Mouse (Mus musculus) layer of hippocampus, adult 18-20 months (tissue): ENCODE results near the gene Olfr414. TPM values are rescaled to one million over a fixed set of nuclear protein-coding genes. Genes with fewer than 3 reads are reported as not detected.

Source experiments
- DNase-seq, 2 experiments: peaks; one replicate each; pipeline ENCODE4 v3.0.0; 2022; ENCODE audit warnings: low spot score in 2 of 2
- long read RNA-seq: library from polyadenylated mRNA; stranded (forward); transcript quantifications from one replicate; pipeline ENCODE4 v2.0.0, GENCODE M21; 2021
- total RNA-seq, 2 experiments: library from RNA; stranded (reverse); gene quantifications; 2 replicates each; pipeline ENCODE4 v1.2.3; 2021

The Olfr414 gene
- not detected for total RNA-seq
- long read RNA-seq = 0 reads

- DNase-seq = no peak
These were observed at the start of gene Olfr414 for GRCm38 (mm10) chr1:174423764-174424163. Olfr414 (plus strand) TSS chr1:174424064.

DNA sequence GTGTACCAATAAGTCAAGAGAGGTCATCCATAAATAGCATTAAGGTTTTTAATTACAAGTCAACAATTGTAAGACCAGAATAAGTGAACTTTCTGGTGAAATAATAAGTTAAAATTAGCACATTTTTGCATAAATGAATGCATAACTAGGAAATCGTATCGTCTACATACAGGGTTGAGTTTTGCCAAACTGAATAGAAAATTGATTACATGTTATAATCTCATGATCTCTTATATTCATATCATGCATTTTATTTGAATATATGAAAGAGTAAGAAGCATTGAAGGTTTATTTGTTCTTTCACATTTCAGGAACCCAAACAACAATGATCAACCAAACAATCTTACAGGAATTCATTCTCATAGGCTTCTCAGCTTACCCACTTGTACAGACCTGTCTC is 33.1 kb upstream of the Olfr414 start, which contains the start of gene Olfr248:
TSS of gene Olfr248 (plus strand) at position 301 of the 400 bp plus-strand sequence.
- DNase-seq = no peak

DNA sequence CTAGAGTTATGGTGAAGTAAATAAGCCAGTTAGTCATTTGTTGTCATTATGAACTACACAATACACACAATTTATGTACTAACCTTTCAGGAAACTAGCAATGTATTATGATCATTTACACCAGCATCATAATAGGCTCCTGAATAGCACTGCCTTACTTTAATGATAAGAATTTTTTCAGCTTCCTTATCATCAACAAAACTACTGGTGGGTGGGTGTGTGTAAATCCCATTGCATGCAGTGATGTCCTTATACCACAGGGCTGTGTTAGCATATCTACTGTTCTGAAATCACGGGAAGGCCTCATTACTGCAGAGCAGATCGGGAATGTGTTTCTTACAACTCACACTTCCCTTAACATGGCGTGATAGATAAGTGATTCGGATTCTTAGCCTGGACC is 905 bp upstream of the Olfr414 start:
- DNase-seq = no peak

- no peak for DNase-seq
These were observed 2.5 kb downstream of the Olfr414 start for GRCm38 (mm10) chr1:174426180-174426986.

DNA sequence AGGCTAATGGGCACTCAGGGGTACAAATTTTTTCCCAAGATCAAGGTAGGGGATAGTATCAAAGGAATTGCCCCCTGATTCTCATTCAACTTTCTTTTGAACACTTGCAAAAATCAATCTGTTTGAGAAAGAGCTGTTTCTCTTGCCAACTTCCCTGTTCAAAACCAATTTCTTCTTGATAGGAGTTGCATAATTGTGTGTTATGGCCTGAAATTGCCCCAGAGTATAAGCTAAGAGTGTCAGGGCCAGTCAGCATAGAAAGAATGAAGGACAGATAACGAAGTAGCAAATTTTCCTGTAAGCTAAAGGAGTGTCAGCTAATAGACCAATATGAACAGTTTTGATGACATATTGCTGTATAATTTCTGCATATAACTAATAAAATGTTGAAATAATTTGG is 3.5 kb downstream of the Olfr414 start:
- no peak for DNase-seq

- DNase-seq = no peak
These were observed 4.5 kb downstream of the Olfr414 start for GRCm38 (mm10) chr1:174428407-174428806.

DNA sequence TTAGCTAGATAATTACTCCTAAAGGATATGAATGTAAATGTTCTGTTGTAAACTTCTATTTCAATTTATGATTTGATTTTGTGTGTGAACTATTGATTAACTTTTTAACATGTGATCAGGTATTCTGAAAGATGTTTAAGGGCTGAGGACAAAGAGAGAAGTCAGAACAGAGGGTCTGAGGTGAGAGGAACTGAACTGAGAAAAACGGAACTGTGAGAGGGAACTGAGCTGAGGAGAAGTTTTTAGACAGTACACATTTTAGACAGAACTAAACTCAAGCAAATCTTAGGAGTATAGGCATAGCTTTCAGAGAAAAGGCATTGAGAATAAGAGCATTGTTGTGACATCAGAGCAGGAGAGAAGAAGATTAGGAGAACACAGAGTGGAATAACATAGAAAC is 10.3 kb downstream of the Olfr414 start:
- DNase-seq = no peak

DNA sequence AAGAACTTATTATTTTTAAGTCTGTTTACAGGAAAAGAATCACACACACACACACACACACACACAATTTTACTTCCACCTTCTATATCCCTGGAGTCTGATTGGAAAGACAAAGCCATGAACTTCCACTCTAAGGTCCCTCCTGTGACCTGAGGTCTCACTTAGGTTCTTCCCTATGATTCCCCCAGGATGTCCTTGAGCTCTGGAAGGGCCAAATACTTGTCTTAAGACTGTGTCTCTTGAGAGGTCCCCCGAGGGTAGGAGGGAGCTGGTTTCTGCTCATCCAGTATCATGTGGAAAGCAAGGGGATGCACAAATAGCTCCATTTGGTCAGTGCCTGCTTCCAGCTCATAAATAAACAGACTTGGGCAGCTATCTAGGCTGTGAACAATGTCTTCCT is 17.9 kb downstream of the Olfr414 start, which contains the start of gene Olfr220:
TSS of gene Olfr220 (plus strand) at position 301 of the 400 bp plus-strand sequence.
- DNase-seq = no peak

DNA sequence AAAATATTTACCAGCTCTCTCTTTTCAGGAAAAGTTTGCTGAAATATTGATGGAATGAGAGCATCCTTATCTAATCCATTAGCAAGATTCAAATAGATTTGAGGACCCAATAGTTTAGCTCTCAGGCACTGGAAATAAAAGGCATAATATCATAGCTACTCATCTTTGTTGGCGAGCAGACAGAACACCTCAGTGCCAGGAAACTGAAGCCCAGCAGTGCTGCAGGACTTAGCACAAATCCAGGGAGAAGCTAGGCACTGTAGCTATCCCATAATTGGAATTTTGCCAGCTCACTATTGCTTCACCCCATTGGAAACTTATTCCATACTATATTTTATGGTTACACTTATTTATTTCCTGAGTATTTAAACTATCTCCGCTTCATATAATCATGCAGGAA is 31.2 kb downstream of the Olfr414 start:
- DNase-seq = no peak

GRCm38 (mm10) chr1:174465385-174465784 is 41.5 kb downstream of the Olfr414 start:
- no peak for DNase-seq

DNA sequence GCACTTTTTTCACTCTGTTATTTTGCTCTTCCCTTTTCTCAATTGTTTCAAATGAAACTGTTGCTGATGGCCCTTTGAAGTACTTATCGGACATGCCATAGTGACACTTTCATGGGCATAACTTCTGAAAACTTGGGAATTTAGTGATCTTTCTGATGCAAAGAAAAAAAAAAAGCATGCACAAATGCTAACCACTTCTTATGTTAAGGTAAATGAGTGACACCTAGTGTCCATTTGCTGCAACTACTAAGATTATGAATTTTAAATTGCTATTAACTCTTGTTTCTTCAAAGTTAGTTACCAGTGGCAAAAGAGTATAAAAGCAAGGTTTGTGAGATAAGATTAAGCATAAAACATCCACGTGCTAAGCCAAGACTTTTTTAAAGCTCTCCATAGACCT is 42.4 kb downstream of the Olfr414 start:
- DNase-seq = peak in 1 of 2 experiments; percentile 41

DNA sequence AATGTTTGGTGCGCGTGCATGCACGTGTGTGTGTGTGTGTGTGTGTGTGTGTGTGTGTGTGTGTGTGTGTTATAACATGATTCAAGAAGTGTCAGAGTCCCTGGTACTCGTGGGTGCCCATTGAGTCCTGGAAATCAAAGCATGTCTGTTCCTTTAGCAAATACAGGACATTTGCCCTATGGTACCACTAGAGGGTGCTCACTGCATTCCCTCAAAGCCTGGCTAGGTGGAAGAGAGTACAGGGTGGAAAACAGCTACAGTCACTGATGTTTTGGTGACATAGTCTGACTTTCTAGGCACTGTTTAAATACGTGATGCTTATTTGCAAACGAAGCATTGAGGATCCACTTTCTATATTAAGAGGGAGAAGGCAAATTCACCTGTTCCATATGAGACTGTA is 45.9 kb downstream of the Olfr414 start:
- peak; percentile 24 to 67 for DNase-seq

- peak in 1 of 2 experiments; percentile 41 for DNase-seq
These were observed 58.7 kb downstream of the Olfr414 start for GRCm38 (mm10) chr1:174482567-174482966.

Other genes with a start within 250 kb of the Olfr414 start
- gene Olfr419, start 172.0 kb upstream of the Olfr414 start, total RNA-seq = not detected
- gene Mptx1, start 93.5 kb upstream of the Olfr414 start, total RNA-seq = not detected
- not detected for gene Olfr417, start 58.9 kb upstream of the Olfr414 start, total RNA-seq
- gene Olfr248, start 33.0 kb upstream of the Olfr414 start, total RNA-seq = not detected
- not detected for gene Olfr220, start 18.0 kb downstream of the Olfr414 start, total RNA-seq
- 10 to 100 TPM; 69.2 to 71.0 TPM for gene Fmn2, start 77.8 kb downstream of the Olfr414 start, total RNA-seq